In genomic region chr4:45208832-45209363, GRCm38 (mm10) we compare ENCODE assay signal across 9 mouse cellular contexts. TPM values are rescaled to one million over a fixed set of nuclear protein-coding genes. Genes with fewer than 3 reads are reported as not detected.
DNase-seq lines count a peak whose midpoint lies in the region; ATAC-seq and TF ChIP-seq lines count a peak whose summit lies in the region.
"Had no signal": no experiment of that assay in that cellular context is flagged by ENCODE, and none has a peak within 500 bp of the region (broad histone marks: within the 10 kb centered on the region; RNA-seq: fewer than 3 reads in every experiment).

No protein-coding gene starts in this region.

- no peaks in the 10 kb centered on the region for H3K27me3 ChIP-seq in forebrain, embryonic 11.5 days (ENCODE audit: control insufficient read depth, insufficient read depth, low read length)
- H3K27me3 ChIP-seq in forebrain, embryonic 10.5 days (ENCODE audit: poor library complexity, severe bottlenecking), result no peaks in the 10 kb centered on the region
- no peaks in the 10 kb centered on the region for H3K27me3 ChIP-seq in hindbrain, embryonic 16.5 days (replicated peaks; ENCODE audit: control insufficient read depth, insufficient read depth, low read length)
- no peaks in the 10 kb centered on the region for H3K27me3 ChIP-seq in myocyte (ENCODE audit: control insufficient read depth, insufficient read depth, insufficient read length)

- H3K4me3 ChIP-seq in forebrain, embryonic 11.5 days (ENCODE audit: low read depth, low read length), result no peak overlapping the region
- H3K4me3 ChIP-seq in forebrain, embryonic 10.5 days, result no peak overlapping the region
- H3K4me3 ChIP-seq in hindbrain, embryonic 16.5 days (ENCODE audit: low read length), result no peak overlapping the region
- H3K4me3 ChIP-seq in myocyte, result no peak overlapping the region

- H3K9me3 ChIP-seq in forebrain, embryonic 11.5 days (ENCODE audit: control insufficient read depth, low read length), result no peaks in the 10 kb centered on the region
- H3K9me3 ChIP-seq in forebrain, embryonic 10.5 days, result no peaks in the 10 kb centered on the region
- no peaks in the 10 kb centered on the region for H3K9me3 ChIP-seq in hindbrain, embryonic 16.5 days (ENCODE audit: control insufficient read depth, low read length)

- H3K4me1 ChIP-seq in forebrain, embryonic 11.5 days (replicated peaks; ENCODE audit: control insufficient read depth, insufficient read depth, low read length), result peaks cover 4% of the 10 kb centered on the region; the same call in 1 of the 2 replicates
- peaks cover 27% of the 10 kb centered on the region for H3K4me1 ChIP-seq in forebrain, embryonic 10.5 days
- peaks cover 5% of the 10 kb centered on the region for H3K4me1 ChIP-seq in hindbrain, embryonic 16.5 days (ENCODE audit: control insufficient read depth, insufficient read depth, low read depth, low read length)

- no peak for TF ChIP-seq CTCF in brain, embryonic 14.5 days (IDR thresholded peaks at IDR 0.05; ENCODE audit: borderline replicate concordance, extremely low read depth, insufficient read depth, insufficient read length)

- DNase-seq in forebrain, embryonic 11.5 days (ENCODE audit: low spot score), result peak; percentile 48
- DNase-seq in forebrain, embryonic 10.5 days (ENCODE audit: extremely low spot score, low spot score), result no peak
- DNase-seq in brain, embryonic 14.5 days (ENCODE audit: low read depth), result peak; percentile 86
- DNase-seq in adrenal gland, postnatal 4 days (ENCODE audit: low spot score in 2 of 2), result no peak
- DNase-seq in ovary, postnatal 10 days (ENCODE audit: low spot score), result no peak

- H3K9ac ChIP-seq in forebrain, embryonic 11.5 days (ENCODE audit: low read length), result no peak overlapping the region
- H3K9ac ChIP-seq in hindbrain, embryonic 16.5 days (ENCODE audit: low read depth, low read length), result no peak overlapping the region

- TF ChIP-seq POLR2A in brain, embryonic 14.5 days (IDR thresholded peaks at IDR 0.05; ENCODE audit: borderline replicate concordance, extremely low read depth, insufficient read depth, insufficient read length, poor library complexity, severe bottlenecking), result no peak
- TF ChIP-seq POLR2A in myocyte (IDR thresholded peaks at IDR 0.05; ENCODE audit: insufficient read length, low read depth), result no peak

- WGBS in forebrain, embryonic 11.5 days, result 55% methylated on average over 12 of the region's 12 CpGs
- 75% methylated on average over 12 of the region's 12 CpGs for WGBS in forebrain, embryonic 10.5 days
- 35% methylated on average over 12 of the region's 12 CpGs for WGBS in hindbrain, embryonic 16.5 days

- H3K79me2 ChIP-seq in myocyte (ENCODE audit: control insufficient read depth, insufficient read depth), result peaks cover 34% of the 10 kb centered on the region

- H3K4me2 ChIP-seq in forebrain, embryonic 11.5 days (ENCODE audit: low read depth, low read length, severe bottlenecking), result no peak overlapping the region
- H3K4me2 ChIP-seq in hindbrain, embryonic 16.5 days (ENCODE audit: low read length), result peak overlapping the region; percentile 22; the same call in 1 of the 2 replicates
- peak overlapping the region; percentile 16 for H3K4me2 ChIP-seq in myocyte (ENCODE audit: low read depth)

- no peak overlapping the region for H3ac ChIP-seq in myocyte (ENCODE audit: control insufficient read depth, insufficient read length)

- no peak; the same call in 1 of the 2 replicates for ATAC-seq in forebrain, embryonic 11.5 days (replicated peaks; ENCODE audit: low FRiP score)
- ATAC-seq in hindbrain, embryonic 16.5 days, result peak; percentile 86
- ATAC-seq in granulocyte monocyte progenitor cell, adult 5-6 weeks (replicated peaks; ENCODE audit: poor library complexity, severe bottlenecking), result no peak
- ATAC-seq: intestine, postnatal 0 days had no signal

- no peaks in the 10 kb centered on the region for H3K36me3 ChIP-seq in forebrain, embryonic 11.5 days (ENCODE audit: control insufficient read depth, insufficient read depth, low read length)
- H3K36me3 ChIP-seq in forebrain, embryonic 10.5 days (replicated peaks), result no peaks in the 10 kb centered on the region
- H3K36me3 ChIP-seq in hindbrain, embryonic 16.5 days (ENCODE audit: control insufficient read depth, insufficient read depth, low read length), result no peaks in the 10 kb centered on the region
- H3K36me3 ChIP-seq in myocyte (ENCODE audit: control insufficient read depth, insufficient read depth), result no peaks in the 10 kb centered on the region

- H3K27ac ChIP-seq in forebrain, embryonic 11.5 days (ENCODE audit: low read depth, low read length), result no peak overlapping the region
- H3K27ac ChIP-seq in forebrain, embryonic 10.5 days, result no peak overlapping the region
- no peak overlapping the region for H3K27ac ChIP-seq in hindbrain, embryonic 16.5 days (ENCODE audit: low read depth, low read length)

TF ChIP-seq in myocyte, 11 proteins besides CTCF, POLR2A, EP300 and RAD21:
- peak; percentile 78 to 95 (median 85) for TF ChIP-seq MYOG (IDR thresholded peaks at IDR 0.05; ENCODE audit: control insufficient read depth in 1 of 3, insufficient read depth in 1 of 3, insufficient read length in 2 of 3, low read depth in 2 of 3)
- TF ChIP-seq TCF12 (IDR thresholded peaks at IDR 0.05; ENCODE audit: insufficient read depth, poor library complexity, severe bottlenecking), result peak; percentile 76
- no peak for TF ChIP-seq E2F4 (IDR thresholded peaks at IDR 0.05; ENCODE audit: insufficient read depth)
- no peak for TF ChIP-seq USF1 (IDR thresholded peaks at IDR 0.05; ENCODE audit: low read depth)
- no peak for TF ChIP-seq SRF (IDR thresholded peaks at IDR 0.05; ENCODE audit: control insufficient read depth, insufficient read length, low read depth)
- TF ChIP-seq MYOD1 (IDR thresholded peaks at IDR 0.05; ENCODE audit: control insufficient read depth in 1 of 3, insufficient read length in 2 of 3, low read depth in 2 of 3), result peak in 1 of 3 experiments; percentile 83
- TF ChIP-seq TCF3 (IDR thresholded peaks at IDR 0.05; ENCODE audit: insufficient read length, low read depth), result peak; percentile 83
- TF ChIP-seq MAX (IDR thresholded peaks at IDR 0.05; ENCODE audit: low read depth), result no peak
- no peak for TF ChIP-seq POLR2AphosphoS2 (IDR thresholded peaks at IDR 0.05; ENCODE audit: insufficient read length, low read depth)
- no peak for TF ChIP-seq CEBPB (IDR thresholded peaks at IDR 0.05; ENCODE audit: insufficient read depth, poor library complexity, severe bottlenecking)
- TF ChIP-seq REST (IDR thresholded peaks at IDR 0.05; ENCODE audit: insufficient read depth, insufficient read length), result no peak
TF ChIP-seq in myocyte: peak in this region for 4.

RNA-seq across cellular contexts. Expression of gene Frmpd1, which starts 24.2 kb away (rescaled TPM):
- 1.3 TPM in 2 replicates for polyA plus RNA-seq in forebrain, embryonic 11.5 days (2014; fragmentation: Nextera tagmentation; extraction: Ambion mirVana)
- polyA plus RNA-seq in forebrain, embryonic 10.5 days (2016; fragmentation: Nextera tagmentation; extraction: Ambion mirVana), result 0.52 and 0.58 TPM in 2 replicates
- polyA plus RNA-seq in brain, embryonic 14.5 days (2012; rRNA removed), result 1.1 and 2.2 TPM in 2 replicates
- 2.2 and 3.2 TPM in 2 replicates for polyA plus RNA-seq in hindbrain, embryonic 16.5 days (2015; fragmentation: Nextera tagmentation; extraction: Ambion mirVana)
- polyA plus RNA-seq in myocyte (2012; fragmentation: generic; extraction: Trizol), result 45.8 TPM
- total RNA-seq in granulocyte monocyte progenitor cell, adult 5-6 weeks (2014; fragmentation: Nextera tagmentation), result not detected in 2 replicates
- not detected in 2 replicates for total RNA-seq in granulocyte monocyte progenitor cell, adult 5-6 weeks (2017)
- total RNA-seq in adrenal gland, postnatal 4 days (2021), result 10 to 100 TPM in 1 of 2 experiments, 1 to 10 TPM in 1; 8.2 to 10.3 TPM

Comparison
In these comparisons a context has a peak if more than half of its experiments do, and no peak if none do; other contexts are left out.
1. DNase-seq: peak in forebrain, embryonic 11.5 days (single experiment) and brain, embryonic 14.5 days (single experiment); none in forebrain, embryonic 10.5 days (single experiment), adrenal gland, postnatal 4 days (0 of 2) and ovary, postnatal 10 days (single experiment).
2. RNA of gene Frmpd1, which starts 24.2 kb away (polyA plus RNA-seq): 45.8 TPM in myocyte (single experiment); 2.2 to 3.2 TPM in hindbrain, embryonic 16.5 days, 1.1 to 2.2 TPM in brain, embryonic 14.5 days, 1.3 TPM in forebrain, embryonic 11.5 days and 0.52 to 0.58 TPM in forebrain, embryonic 10.5 days; every median in the first group is over 10 times any median in the second.